Mouse (Mus musculus) liver, embryonic 14.5 days (tissue): ENCODE results near the gene Hormad1.

ENCODE experiments used
- CTCF ChIP-seq: IDR thresholded peaks from 2 replicates; pipeline ENCODE4 v1.5.1; 2016; ENCODE audit warnings: antibody characterized with exemption, low read depth, control low read depth
- EP300 ChIP-seq: IDR thresholded peaks from 2 replicates; pipeline ENCODE4 v1.6.1; 2016; ENCODE audit warnings: antibody characterized with exemption, low read depth

GRCm38 (mm10) chr3:95534927-95535326, 24.6 kb upstream of the Hormad1 start:
- TF ChIP-seq CTCF, result peak; percentile 25; the same call in 1 of the 2 replicates
- TF ChIP-seq EP300, result no peak
